16 mouse cellular contexts compared by ENCODE assay signal in the genomic region with DNA sequence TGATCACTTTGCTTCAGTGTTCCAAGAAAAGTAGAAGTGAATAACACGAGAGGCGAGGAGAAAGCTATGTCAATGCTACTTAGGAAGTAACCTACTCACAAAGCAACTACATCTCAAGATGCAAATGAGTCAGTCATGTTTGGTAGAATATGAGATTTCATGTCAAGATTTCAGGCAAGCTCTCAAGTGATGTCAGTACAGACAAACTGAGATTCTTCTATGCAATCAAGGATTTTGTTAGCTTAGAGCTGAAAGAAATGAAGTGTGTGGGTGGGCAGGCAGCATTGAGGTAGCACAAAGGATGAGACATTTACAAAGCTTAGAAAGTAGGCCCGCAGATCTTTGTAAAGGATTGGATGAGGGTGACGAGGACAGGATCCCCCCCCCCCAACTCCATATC.
"Had no signal": no experiment of that assay in that cellular context is flagged by ENCODE, and none has a peak within 500 bp of the region (broad histone marks: within the 10 kb centered on the region; RNA-seq: fewer than 3 reads in every experiment).

No protein-coding gene starts in this region.

- H3K4me1 ChIP-seq: midbrain, embryonic 10.5 days; midbrain, embryonic 12.5 days; neural tube, embryonic 13.5 days; stomach, embryonic 15.5 days had no signal

- DNase-seq: lung, adult 18-20 months; lung, embryonic 14.5 days; lung, postnatal 10 days; lung, postnatal 4 days; midbrain, embryonic 14.5 days; right cerebral cortex, postnatal 14 days; thymus, adult 2 months; thymus, postnatal 25 days; thymus, postnatal 4 days had no signal

- H3K9me3 ChIP-seq: midbrain, embryonic 10.5 days; midbrain, embryonic 12.5 days; neural tube, embryonic 13.5 days; stomach, embryonic 15.5 days had no signal

- H3K36me3 ChIP-seq: midbrain, embryonic 10.5 days; midbrain, embryonic 12.5 days; neural tube, embryonic 13.5 days; stomach, embryonic 15.5 days had no signal

- H3K4me3 ChIP-seq: midbrain, embryonic 10.5 days; midbrain, embryonic 12.5 days; myocyte; neural tube, embryonic 13.5 days; stomach, embryonic 15.5 days had no signal

- H3K27ac ChIP-seq: midbrain, embryonic 10.5 days; midbrain, embryonic 12.5 days; neural tube, embryonic 13.5 days; stomach, embryonic 15.5 days; stomach, postnatal 0 days had no signal

- H3K4me2 ChIP-seq: lung, embryonic 14.5 days; midbrain, embryonic 12.5 days; neural tube, embryonic 13.5 days; stomach, embryonic 15.5 days had no signal

- H3K27me3 ChIP-seq: midbrain, embryonic 12.5 days; neural tube, embryonic 13.5 days; stomach, embryonic 15.5 days had no signal

- ATAC-seq: midbrain, embryonic 16.5 days had no signal

- H3K9ac ChIP-seq: lung, embryonic 14.5 days; midbrain, embryonic 12.5 days; neural tube, embryonic 13.5 days; stomach, embryonic 15.5 days had no signal
